Mouse (Mus musculus): ENCODE measurements around the gene Cldn9. TPM values are rescaled to one million over a fixed set of nuclear protein-coding genes. Genes with fewer than 3 reads are reported as not detected.
A peak's percentile ranks its signal among the peaks of the same experiment; 100 is the strongest.

Gene Cldn9
- polyA plus RNA-seq (2015; fragmentation: Nextera tagmentation; extraction: Ambion mirVana), result 8.7 and 14.3 TPM in 2 replicates

DNA sequence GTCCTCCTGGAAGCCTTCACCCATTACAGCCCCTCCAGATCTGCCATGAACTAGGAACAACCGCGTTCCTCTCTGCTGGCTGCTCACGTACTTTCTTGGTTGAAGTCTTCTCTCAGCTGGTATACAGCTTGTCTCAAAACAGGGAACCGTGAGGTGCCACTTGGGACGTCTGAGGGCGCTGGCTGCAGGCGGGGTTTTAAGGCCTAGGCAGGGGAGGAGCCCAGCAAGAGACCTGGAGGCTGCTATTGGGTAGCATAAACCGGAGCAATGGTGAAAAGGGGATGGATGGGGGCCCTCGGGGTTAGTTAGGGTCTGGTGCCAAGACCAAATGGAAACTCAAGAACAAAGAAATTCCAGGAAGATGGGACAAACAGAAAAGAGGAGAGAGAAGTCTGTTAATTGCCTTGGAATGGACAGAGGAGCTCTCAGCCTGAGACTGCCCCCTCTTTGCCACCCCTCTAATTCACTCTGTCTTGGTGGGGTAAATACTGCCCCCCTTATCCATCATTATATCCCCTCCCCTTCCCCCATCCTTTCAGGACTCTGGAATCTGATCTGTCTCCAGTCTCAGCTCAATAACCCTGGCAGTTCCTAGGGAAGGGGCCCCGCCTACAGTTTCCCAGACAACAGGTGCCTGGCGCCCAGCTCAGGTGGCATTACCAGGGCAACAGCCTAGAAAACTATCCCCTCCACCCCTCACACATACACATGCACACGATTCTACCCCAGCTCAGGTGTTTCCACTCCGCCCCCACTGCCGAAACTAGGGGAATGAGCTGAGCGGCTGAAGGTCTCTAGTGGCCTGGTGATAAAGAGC lies at the start of gene Cldn9:
Cldn9 (minus strand) TSS at position 171 of the 817 bp plus-strand sequence.
- Histone ChIP-seq H3K27me3 (peaks cover 62% of the 10 kb centered on the region), H3K27ac (peak within 1 kb of the TSS; percentile 44), H3K4me1 (peaks cover 19% of the 10 kb centered on the region), H3K4me3 (peak within 1 kb of the TSS; percentile 30), H3K4me2 (peak within 1 kb of the TSS; percentile 47), H3K36me3 (no peaks in the 10 kb centered on the region), H3K9me3 (no peaks in the 10 kb centered on the region), H3K9ac (peak within 1 kb of the TSS; percentile 46)
- ATAC-seq (ENCODE audit: insufficient number of reproducible peaks, insufficient read depth, low FRiP score, low TSS enrichment, low read depth), result peak; percentile 87
- WGBS, result 8% methylated on average over 15 of the region's 15 CpGs

DNA sequence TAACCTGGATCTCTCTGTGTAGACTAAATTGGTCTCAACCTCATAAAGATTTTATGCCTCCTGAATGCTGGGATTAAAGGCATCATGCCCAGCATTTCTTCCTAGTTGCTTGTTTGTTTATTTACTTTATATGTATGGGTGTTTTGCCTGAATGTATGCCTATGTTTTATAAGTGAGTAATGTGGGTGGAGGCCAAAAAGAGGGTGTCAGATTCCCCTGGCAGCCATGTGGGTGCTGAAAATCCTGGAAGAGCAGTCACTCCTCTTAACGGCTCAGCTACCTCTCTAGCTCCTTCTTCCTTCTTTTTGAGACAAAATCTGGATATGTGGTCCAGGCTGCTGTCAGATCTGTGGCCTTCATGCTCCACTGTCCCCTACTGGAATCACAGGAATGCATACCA lies 46.6 kb upstream of the Cldn9 start:
- no peaks in the 10 kb centered on the region for H3K9me3 ChIP-seq
- H3K4me3 ChIP-seq, result no peak overlapping the region
- no peak overlapping the region for H3K27ac ChIP-seq
- ATAC-seq (ENCODE audit: insufficient number of reproducible peaks, insufficient read depth, low FRiP score, low TSS enrichment, low read depth), result no peak
- H3K4me2 ChIP-seq, result no peak overlapping the region
- no peaks in the 10 kb centered on the region for H3K27me3 ChIP-seq
- peaks cover 12% of the 10 kb centered on the region; the same call in 1 of the 2 replicates for H3K4me1 ChIP-seq
- 31% methylated on average over 1 of the region's 1 CpGs for WGBS
- peaks cover 9% of the 10 kb centered on the region for H3K36me3 ChIP-seq
- H3K9ac ChIP-seq, result no peak overlapping the region

DNA sequence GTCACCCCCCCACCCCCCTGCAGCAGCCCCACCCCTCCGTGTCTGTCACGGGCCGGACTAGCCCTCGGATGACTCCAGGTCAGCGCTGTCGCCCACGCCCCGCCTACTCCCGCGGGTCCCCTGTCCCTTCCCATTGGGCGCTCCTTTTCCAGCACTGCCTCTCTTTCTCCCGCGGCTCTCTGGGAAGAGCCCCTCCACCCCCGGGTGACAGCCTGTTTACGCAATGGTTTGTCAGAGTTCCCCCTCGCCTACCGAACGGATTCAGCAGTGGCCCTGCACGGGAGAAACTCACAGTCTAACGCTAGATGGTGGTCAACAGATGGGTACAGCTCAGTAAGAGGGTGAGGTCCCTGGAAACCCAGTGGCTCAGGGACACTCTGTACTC lies 42.9 kb upstream of the Cldn9 start:
- under 1% methylated on average over 20 of the region's 20 CpGs for WGBS
- peak; percentile 79 for ATAC-seq (ENCODE audit: insufficient number of reproducible peaks, insufficient read depth, low FRiP score, low TSS enrichment, low read depth)
- H3K36me3 ChIP-seq, result no peaks in the 10 kb centered on the region
- peak overlapping the region; percentile 73 for H3K27ac ChIP-seq
- H3K4me3 ChIP-seq, result peak overlapping the region; percentile 86
- H3K27me3 ChIP-seq, result no peaks in the 10 kb centered on the region
- peak overlapping the region; percentile 77 for H3K4me2 ChIP-seq
- H3K4me1 ChIP-seq, result peaks cover 13% of the 10 kb centered on the region; the same call in 1 of the 2 replicates
- H3K9me3 ChIP-seq, result no peaks in the 10 kb centered on the region
- H3K9ac ChIP-seq, result peak overlapping the region; percentile 83

DNA sequence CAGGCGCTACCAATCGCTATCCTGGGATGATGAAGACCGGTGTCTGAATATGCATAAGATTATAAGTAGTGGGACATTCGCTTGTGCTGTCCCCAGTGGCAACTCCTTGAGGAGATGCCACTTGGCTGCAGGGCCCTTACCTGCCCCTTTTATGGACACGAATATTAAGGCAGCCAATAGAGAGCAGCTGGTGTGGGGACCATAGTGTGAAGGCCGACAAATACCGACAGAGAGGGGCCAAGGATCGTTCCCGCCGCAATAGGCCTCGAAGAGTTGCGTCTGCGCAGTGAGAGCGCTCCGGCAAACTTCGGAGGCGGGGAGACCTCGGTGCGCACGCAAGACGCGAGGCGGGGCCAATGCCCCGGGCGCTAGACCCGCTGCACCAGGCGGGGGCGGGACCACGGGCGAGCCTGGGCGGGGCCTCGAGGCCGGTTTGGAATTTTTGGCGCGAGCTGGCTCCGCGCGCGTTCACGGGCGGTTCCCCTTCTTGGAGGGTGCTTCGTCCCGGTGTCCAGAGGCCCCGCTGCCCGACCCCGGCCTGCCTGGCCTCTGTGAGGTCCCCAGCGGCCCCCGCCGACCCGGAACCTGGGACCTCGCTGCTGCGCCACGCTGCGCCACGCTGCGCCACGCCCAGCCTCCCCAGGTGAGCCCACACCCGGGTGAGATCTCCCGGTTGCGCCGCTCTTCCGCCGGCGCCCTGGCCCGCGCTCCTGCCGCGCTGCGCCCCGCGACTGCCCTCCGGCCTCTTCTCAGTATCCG lies 42.4 kb upstream of the Cldn9 start, which contains the start of gene Pkmyt1:
Pkmyt1 (plus strand) TSS at position 338 of the 759 bp plus-strand sequence.
- no peaks in the 10 kb centered on the region for H3K36me3 ChIP-seq
- WGBS, result 2% methylated on average over 73 of the region's 73 CpGs
- H3K4me2 ChIP-seq, result peak within 1 kb of the TSS; percentile 77
- H3K9ac ChIP-seq, result peak within 1 kb of the TSS; percentile 83
- H3K4me3 ChIP-seq, result peak within 1 kb of the TSS; percentile 86
- peaks cover 13% of the 10 kb centered on the region; the same call in 1 of the 2 replicates for H3K4me1 ChIP-seq
- peak within 1 kb of the TSS; percentile 73 for H3K27ac ChIP-seq
- H3K27me3 ChIP-seq, result no peaks in the 10 kb centered on the region
- peak; percentile 91 for ATAC-seq (ENCODE audit: insufficient number of reproducible peaks, insufficient read depth, low FRiP score, low TSS enrichment, low read depth)
- no peaks in the 10 kb centered on the region for H3K9me3 ChIP-seq

DNA sequence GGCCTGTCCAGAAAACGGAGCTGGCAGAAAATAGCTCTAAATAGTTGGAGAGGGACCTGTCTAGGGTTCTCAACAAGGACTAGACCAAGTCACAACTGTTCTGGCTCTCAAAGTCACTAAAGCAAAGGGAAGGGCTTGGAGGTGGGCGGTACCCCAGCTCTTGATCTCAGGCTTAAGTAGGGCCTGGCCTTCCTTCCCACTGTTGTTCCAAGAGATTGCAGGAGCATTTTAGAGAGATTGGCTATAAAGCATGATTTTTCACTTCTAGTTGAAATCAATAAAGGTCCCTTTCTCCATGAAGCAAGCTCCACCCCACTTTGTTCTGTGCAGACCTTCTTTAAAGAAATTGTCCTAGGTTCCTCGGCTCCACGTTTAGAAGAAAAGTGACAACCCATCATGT lies 41.7 kb upstream of the Cldn9 start:
- Histone ChIP-seq H3K4me1 (peaks cover 13% of the 10 kb centered on the region; the same call in 1 of the 2 replicates), H3K27ac (peak overlapping the region; percentile 73; the same call in 1 of the 2 replicates), H3K27me3 (no peaks in the 10 kb centered on the region), H3K9me3 (no peaks in the 10 kb centered on the region), H3K4me2 (peak overlapping the region; percentile 77), H3K9ac (peak overlapping the region; percentile 83), H3K4me3 (peak overlapping the region; percentile 86), H3K36me3 (no peaks in the 10 kb centered on the region)
- 66% methylated on average over 4 of the region's 4 CpGs for WGBS
- no peak for ATAC-seq (ENCODE audit: insufficient number of reproducible peaks, insufficient read depth, low FRiP score, low TSS enrichment, low read depth)

DNA sequence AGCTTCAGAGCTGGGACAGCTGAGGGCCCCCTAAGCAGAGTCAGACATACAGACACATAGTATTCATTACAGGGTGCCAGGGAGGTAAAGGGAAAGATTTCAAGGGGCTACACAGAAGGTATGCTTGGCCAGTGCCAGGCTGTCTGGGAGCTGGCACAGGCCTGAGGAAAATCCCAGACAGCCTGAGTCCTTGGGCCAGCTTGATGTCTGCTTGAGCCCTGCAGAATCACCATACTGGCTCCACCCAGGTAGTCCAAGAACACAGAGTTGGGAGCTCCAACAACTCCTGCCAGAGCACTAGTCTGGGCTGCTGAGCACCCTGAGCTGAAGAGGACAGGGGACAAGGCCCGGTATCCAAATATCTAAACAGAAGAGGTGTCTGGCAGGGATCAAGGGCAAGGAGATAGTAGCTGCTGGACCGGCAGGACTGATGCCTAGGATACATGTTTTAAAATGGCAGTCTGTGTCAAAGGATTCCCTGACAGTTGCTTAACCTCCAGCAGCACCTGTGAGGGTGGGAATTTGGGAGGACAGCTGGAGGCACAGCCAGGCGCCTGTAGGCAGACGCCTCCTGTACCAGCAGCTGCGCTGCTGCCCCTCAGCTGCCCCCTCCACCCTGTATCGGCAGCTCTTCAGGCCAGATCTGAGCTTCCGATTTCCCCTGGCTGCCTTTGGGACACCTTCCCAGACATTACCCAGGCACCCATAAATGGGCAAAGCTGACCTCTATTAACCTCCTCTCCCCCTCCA lies 38.7 kb upstream of the Cldn9 start, which contains the start of gene 1520401A03Rik:
1520401A03Rik (minus strand) TSS at position 408 of the 750 bp plus-strand sequence.
- peaks cover 13% of the 10 kb centered on the region; the same call in 1 of the 2 replicates for H3K4me1 ChIP-seq
- no peak within 1 kb of the TSS for H3K4me2 ChIP-seq
- H3K9ac ChIP-seq, result no peak within 1 kb of the TSS
- no peak within 1 kb of the TSS for H3K4me3 ChIP-seq
- H3K27me3 ChIP-seq, result 0 out of 2 replicates have a peak, but pooled peaks cover 3% of the 10 kb centered on the region
- H3K36me3 ChIP-seq, result no peaks in the 10 kb centered on the region
- WGBS, result 73% methylated on average over 7 of the region's 7 CpGs
- ATAC-seq (ENCODE audit: insufficient number of reproducible peaks, insufficient read depth, low FRiP score, low TSS enrichment, low read depth), result no peak
- H3K9me3 ChIP-seq, result no peaks in the 10 kb centered on the region
- no peak within 1 kb of the TSS for H3K27ac ChIP-seq

DNA sequence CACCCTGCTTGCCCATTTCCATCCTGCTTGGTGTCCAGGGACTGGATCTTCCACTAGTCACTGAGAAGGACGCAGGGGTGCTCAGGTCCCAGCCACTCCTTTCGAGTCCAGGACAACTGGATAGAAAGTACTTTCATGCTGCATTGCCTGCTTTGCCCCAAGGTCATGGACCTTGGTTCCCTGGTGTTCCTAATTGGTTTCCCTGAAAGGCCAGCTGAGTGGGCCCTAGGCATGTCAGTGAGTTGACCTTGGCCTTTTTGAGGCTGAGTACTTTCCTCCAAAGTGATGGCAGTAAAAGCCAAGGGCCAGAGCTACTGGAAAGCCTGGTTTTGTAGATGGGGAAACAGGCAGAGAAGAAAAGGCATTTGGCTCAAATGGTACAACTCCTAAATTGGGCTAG lies 38.1 kb upstream of the Cldn9 start:
- H3K4me1 ChIP-seq, result peaks cover 8% of the 10 kb centered on the region; the same call in 1 of the 2 replicates
- 0 out of 2 replicates have a peak, but pooled peaks cover 3% of the 10 kb centered on the region for H3K27me3 ChIP-seq
- ATAC-seq (ENCODE audit: insufficient number of reproducible peaks, insufficient read depth, low FRiP score, low TSS enrichment, low read depth), result no peak
- no peak overlapping the region for H3K4me3 ChIP-seq
- 69% methylated on average over 2 of the region's 2 CpGs for WGBS
- H3K36me3 ChIP-seq, result no peaks in the 10 kb centered on the region
- no peak overlapping the region for H3K27ac ChIP-seq
- H3K9me3 ChIP-seq, result no peaks in the 10 kb centered on the region
- H3K4me2 ChIP-seq, result no peak overlapping the region
- H3K9ac ChIP-seq, result no peak overlapping the region

DNA sequence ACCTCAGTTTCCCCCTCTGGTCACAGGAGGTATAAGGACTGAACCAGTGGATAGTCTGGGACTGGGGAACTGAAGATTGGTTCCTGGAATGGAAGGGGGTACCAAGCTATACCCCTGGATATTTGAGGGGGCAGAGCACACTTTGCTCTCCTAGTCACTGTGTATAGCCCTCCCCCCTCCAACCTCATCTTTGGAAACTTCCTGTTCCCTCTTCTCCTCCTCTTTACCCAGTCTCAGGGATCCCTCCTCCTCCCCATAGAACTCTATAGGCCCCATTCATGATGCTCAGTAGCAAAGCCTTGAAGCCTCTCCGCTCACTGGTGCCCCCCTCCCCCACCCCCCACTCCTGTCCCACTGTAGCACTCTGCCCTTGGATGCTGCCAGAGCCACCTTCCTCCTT lies 35.6 kb upstream of the Cldn9 start:
- H3K4me1 ChIP-seq, result no peaks in the 10 kb centered on the region
- no peak; the same call in 1 of the 2 replicates for ATAC-seq (ENCODE audit: insufficient number of reproducible peaks, insufficient read depth, low FRiP score, low TSS enrichment, low read depth)

DNA sequence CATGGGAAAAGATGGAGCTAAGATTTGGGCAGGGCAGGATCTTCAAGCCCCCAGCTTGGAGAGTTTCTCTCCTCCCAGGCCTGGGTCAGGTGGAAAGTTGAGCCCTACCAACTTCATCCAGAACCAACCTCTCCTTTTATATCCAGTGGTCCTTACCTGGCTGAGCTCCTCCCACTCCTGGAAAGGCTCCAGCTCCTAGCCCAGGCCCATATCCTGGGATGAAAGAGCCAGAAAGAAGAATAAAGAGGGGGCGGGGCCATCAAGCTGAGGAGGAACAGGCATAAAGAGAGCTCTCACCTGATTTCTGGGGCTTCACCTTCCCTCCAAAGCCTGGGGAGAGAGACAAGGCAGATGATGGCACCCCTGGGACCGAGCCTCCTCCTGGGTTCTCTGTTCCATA lies 33.2 kb upstream of the Cldn9 start:
- H3K4me1 ChIP-seq, result no peaks in the 10 kb centered on the region
- ATAC-seq (ENCODE audit: insufficient number of reproducible peaks, insufficient read depth, low FRiP score, low TSS enrichment, low read depth), result no peak
- H3K27me3 ChIP-seq, result 0 out of 2 replicates have a peak, but pooled peaks cover 3% of the 10 kb centered on the region
- H3K4me3 ChIP-seq, result no peak overlapping the region
- WGBS, result 53% methylated on average over 2 of the region's 2 CpGs
- no peaks in the 10 kb centered on the region for H3K9me3 ChIP-seq
- no peak overlapping the region for H3K9ac ChIP-seq
- no peak overlapping the region for H3K4me2 ChIP-seq
- no peaks in the 10 kb centered on the region for H3K36me3 ChIP-seq
- no peak overlapping the region for H3K27ac ChIP-seq

More for the DNA sequence above, 35.6 kb upstream of the Cldn9 start:
- Histone ChIP-seq H3K36me3 (no peaks in the 10 kb centered on the region), H3K4me3 (no peak overlapping the region), H3K27ac (no peak overlapping the region), H3K4me2 (no peak overlapping the region), H3K9me3 (no peaks in the 10 kb centered on the region), H3K27me3 (0 out of 2 replicates have a peak, but pooled peaks cover 3% of the 10 kb centered on the region), H3K9ac (no peak overlapping the region)
- WGBS, result 6% methylated on average over 1 of the region's 1 CpGs

DNA sequence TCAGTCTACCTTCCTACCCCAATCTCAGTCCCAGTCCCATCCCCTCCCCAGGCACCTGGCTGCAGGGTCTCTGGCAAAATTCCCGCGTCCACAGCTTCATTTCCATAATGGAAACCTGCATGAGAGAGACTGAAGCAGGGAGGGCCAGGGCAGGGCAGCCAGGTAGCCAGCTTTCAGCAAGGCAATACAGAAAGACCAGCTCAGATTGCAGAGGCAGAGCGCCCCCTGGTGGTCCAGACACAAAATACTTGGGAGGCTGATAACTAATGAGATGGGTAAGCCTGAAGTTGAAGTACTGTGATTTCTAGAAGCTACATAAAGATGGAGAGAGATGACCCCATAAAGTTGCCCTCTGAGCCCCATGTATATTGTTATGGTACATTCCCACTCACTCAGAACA lies 22.4 kb upstream of the Cldn9 start:
- no peak overlapping the region for H3K9ac ChIP-seq
- ATAC-seq (ENCODE audit: insufficient number of reproducible peaks, insufficient read depth, low FRiP score, low TSS enrichment, low read depth), result no peak
- WGBS, result 2% methylated on average over 3 of the region's 3 CpGs

More for the DNA sequence above, 22.4 kb upstream of the Cldn9 start:
- Histone ChIP-seq H3K4me2 (no peak overlapping the region), H3K27ac (no peak overlapping the region), H3K27me3 (peaks cover 18% of the 10 kb centered on the region), H3K4me3 (no peak overlapping the region), H3K36me3 (no peaks in the 10 kb centered on the region), H3K4me1 (peaks cover 14% of the 10 kb centered on the region), H3K9me3 (no peaks in the 10 kb centered on the region)

All from embryonic facial prominence, embryonic 13.5 days (tissue).